Mouse (Mus musculus): ENCODE results near the gene Vsx1. TPM values are rescaled to one million over a fixed set of nuclear protein-coding genes. Genes with fewer than 3 reads are reported as not detected.
A peak's percentile ranks its signal among the peaks of the same experiment; 100 is the strongest.

Gene Vsx1
- polyA plus RNA-seq, 1 experiment from 2014 or later: not detected

GRCm38 (mm10) chr2:150668956-150669355 is 20.2 kb downstream of the Vsx1 start:
- WGBS: 47% methylated on average over 5 of the region's 5 CpGs

DNA sequence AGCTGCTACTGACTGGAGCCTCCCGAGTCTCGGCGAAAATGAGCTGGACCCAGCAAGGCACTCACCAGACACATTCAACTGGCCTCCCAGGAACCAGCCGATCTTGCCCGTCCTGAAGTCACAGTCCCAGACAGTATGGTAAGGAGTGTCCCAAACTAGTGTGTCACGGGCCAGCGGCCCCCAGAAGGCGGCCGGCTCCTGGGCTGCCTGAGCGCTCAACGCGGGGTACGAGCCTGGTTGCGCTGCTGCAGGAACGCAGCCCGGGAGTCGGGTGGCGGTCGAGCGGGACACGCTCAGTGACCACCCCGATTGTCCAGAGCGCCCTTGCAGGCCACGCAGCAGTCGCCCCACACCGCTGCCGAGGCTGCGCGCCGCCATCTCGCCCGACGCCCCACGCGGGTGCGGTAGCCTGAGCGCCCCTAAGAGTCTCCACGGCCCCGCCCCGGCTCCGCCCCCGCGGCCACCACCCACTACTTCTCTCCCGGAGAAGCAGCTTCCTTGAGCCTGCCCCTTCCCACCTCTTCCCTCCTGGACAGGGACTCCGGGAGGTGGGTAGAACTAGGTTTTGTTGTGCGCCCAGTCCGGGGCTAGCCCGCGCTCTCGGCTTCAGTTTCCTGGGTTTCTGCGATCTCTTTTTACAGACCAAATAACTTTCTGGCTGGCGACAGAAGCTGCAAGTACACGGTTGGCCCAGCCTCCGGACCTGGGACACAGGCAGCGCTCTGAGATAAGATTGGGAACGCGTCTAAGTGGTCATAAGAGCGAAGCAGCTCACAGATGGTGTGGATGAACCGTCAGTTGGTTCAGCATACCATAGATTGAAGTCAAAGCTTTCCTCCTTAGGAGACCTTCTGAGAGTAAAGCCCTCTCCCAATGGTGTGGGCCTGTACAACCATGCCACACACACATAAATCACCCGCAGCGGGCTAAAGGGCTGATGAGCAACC is 21.1 kb downstream of the Vsx1 start, which contains the start of gene Acss1:
Gene Acss1 (minus strand): TSS at position 681 of the 947 bp plus-strand sequence.
- Histone ChIP-seq H3K4me1 (ENCODE audit: insufficient read depth, low read depth, low read length) (peaks cover 9% of the 10 kb centered on the region; the same call in 1 of the 2 replicates), H3K9ac (replicated peaks; ENCODE audit: low read depth) (peak within 1 kb of the TSS; percentile 35), H3K27ac (ENCODE audit: low read length) (peak within 1 kb of the TSS; percentile 81), H3K4me2 (replicated peaks; ENCODE audit: low read depth, low read length) (peak within 1 kb of the TSS; percentile 95), H3K9me3 (ENCODE audit: low read length) (no peaks in the 10 kb centered on the region), H3K27me3 (replicated peaks; ENCODE audit: insufficient read depth, low read length) (no peaks in the 10 kb centered on the region), H3K36me3 (ENCODE audit: insufficient read depth, low read length) (no peaks in the 10 kb centered on the region), H3K4me3 (ENCODE audit: low read depth, low read length) (peak within 1 kb of the TSS; percentile 63)
- DNase-seq (ENCODE audit: low spot score): peak; percentile 72
- no peak for TF ChIP-seq CTCF (IDR thresholded peaks at IDR 0.05)
- TF ChIP-seq EP300 (IDR thresholded peaks at IDR 0.05): no peak
- peak; percentile 69 for ATAC-seq
- 2% methylated on average over 58 of the region's 61 CpGs for WGBS

More at GRCm38 (mm10) chr2:150668956-150669355, 20.2 kb downstream of the Vsx1 start:
- Histone ChIP-seq H3K4me3 (ENCODE audit: low read depth, low read length) (no peak overlapping the region), H3K4me1 (ENCODE audit: insufficient read depth, low read depth, low read length) (peaks cover 4% of the 10 kb centered on the region; the same call in 1 of the 2 replicates), H3K9me3 (ENCODE audit: low read length) (no peaks in the 10 kb centered on the region), H3K27me3 (replicated peaks; ENCODE audit: insufficient read depth, low read length) (no peaks in the 10 kb centered on the region), H3K27ac (ENCODE audit: low read length) (peak overlapping the region; percentile 81), H3K9ac (replicated peaks; ENCODE audit: low read depth) (no peak overlapping the region), H3K4me2 (replicated peaks; ENCODE audit: low read depth, low read length) (no peak overlapping the region), H3K36me3 (ENCODE audit: insufficient read depth, low read length) (no peaks in the 10 kb centered on the region)
- peak; percentile 76 for DNase-seq (ENCODE audit: low spot score)
- ATAC-seq: peak; percentile 41
- TF ChIP-seq CTCF (IDR thresholded peaks at IDR 0.05): no peak
- no peak for TF ChIP-seq EP300 (IDR thresholded peaks at IDR 0.05)

DNA sequence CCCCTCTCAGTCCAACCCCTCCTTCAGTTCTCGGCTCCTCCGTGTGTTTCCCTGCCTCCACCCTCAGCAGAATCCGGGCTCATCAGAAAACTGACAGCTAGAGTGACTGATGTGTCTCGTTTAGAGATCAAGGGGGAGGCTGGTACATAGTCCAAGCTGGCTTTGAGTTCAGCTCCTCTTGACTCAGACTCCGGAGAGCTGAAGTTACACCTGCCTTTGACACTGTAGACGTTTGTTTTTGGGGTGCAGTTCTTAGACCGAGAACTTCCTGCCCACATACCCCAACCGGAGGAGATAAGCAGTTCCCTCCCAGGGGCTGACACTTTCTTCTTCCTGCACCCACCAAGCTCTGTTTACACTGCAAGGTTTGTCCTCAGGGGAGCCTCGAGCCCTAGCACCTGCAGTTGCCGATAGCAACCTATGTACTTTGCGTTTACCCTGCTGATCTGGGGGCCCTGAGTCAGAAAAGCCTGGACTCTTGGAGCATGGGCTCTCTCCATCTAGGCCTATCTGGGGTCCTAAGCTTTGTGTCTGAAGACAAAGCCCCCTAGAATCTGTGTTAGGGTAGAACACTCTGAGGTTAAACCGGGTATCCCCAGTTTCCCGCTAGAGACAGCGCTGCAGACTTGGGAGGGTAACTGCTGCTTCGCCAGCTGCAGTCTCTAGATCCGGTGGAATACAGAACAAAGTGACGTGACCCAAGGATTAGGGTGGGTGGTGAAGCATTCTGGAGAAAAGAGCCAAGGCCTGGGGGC is 21.9 kb downstream of the Vsx1 start:
- Histone ChIP-seq H3K4me3 (ENCODE audit: low read depth, low read length) (peak overlapping the region; percentile 63), H3K27me3 (replicated peaks; ENCODE audit: insufficient read depth, low read length) (no peaks in the 10 kb centered on the region), H3K36me3 (ENCODE audit: insufficient read depth, low read length) (no peaks in the 10 kb centered on the region), H3K4me1 (ENCODE audit: insufficient read depth, low read depth, low read length) (peaks cover 9% of the 10 kb centered on the region; the same call in 1 of the 2 replicates), H3K9me3 (ENCODE audit: low read length) (no peaks in the 10 kb centered on the region), H3K9ac (replicated peaks; ENCODE audit: low read depth) (peak overlapping the region; percentile 35), H3K4me2 (replicated peaks; ENCODE audit: low read depth, low read length) (peak overlapping the region; percentile 95), H3K27ac (ENCODE audit: low read length) (peak overlapping the region; percentile 81; the same call in 1 of the 2 replicates)
- TF ChIP-seq CTCF (IDR thresholded peaks at IDR 0.05) (no peak), EP300 (IDR thresholded peaks at IDR 0.05) (no peak)
- 2% methylated on average over 17 of the region's 17 CpGs for WGBS
- ATAC-seq (peak; percentile 7), DNase-seq (ENCODE audit: low spot score) (peak; percentile 34)

- Histone ChIP-seq H3K27ac (ENCODE audit: low read length) (0 out of 2 replicates have a peak overlapping the region, but pooled peaks have one; percentile 81), H3K4me2 (replicated peaks; ENCODE audit: low read depth, low read length) (peak overlapping the region; percentile 95), H3K27me3 (replicated peaks; ENCODE audit: insufficient read depth, low read length) (no peaks in the 10 kb centered on the region), H3K36me3 (ENCODE audit: insufficient read depth, low read length) (no peaks in the 10 kb centered on the region), H3K9ac (replicated peaks; ENCODE audit: low read depth) (no peak overlapping the region), H3K4me1 (ENCODE audit: insufficient read depth, low read depth, low read length) (peaks cover 9% of the 10 kb centered on the region; the same call in 1 of the 2 replicates), H3K9me3 (ENCODE audit: low read length) (no peaks in the 10 kb centered on the region), H3K4me3 (ENCODE audit: low read depth, low read length) (peak overlapping the region; percentile 63)
- TF ChIP-seq EP300 (IDR thresholded peaks at IDR 0.05): no peak
- TF ChIP-seq CTCF (IDR thresholded peaks at IDR 0.05): no peak
- ATAC-seq (no peak), DNase-seq (ENCODE audit: low spot score) (no peak)
- WGBS: 32% methylated on average over 7 of the region's 7 CpGs
Measured at GRCm38 (mm10) chr2:150666723-150667064, 22.5 kb downstream of the Vsx1 start.

DNA sequence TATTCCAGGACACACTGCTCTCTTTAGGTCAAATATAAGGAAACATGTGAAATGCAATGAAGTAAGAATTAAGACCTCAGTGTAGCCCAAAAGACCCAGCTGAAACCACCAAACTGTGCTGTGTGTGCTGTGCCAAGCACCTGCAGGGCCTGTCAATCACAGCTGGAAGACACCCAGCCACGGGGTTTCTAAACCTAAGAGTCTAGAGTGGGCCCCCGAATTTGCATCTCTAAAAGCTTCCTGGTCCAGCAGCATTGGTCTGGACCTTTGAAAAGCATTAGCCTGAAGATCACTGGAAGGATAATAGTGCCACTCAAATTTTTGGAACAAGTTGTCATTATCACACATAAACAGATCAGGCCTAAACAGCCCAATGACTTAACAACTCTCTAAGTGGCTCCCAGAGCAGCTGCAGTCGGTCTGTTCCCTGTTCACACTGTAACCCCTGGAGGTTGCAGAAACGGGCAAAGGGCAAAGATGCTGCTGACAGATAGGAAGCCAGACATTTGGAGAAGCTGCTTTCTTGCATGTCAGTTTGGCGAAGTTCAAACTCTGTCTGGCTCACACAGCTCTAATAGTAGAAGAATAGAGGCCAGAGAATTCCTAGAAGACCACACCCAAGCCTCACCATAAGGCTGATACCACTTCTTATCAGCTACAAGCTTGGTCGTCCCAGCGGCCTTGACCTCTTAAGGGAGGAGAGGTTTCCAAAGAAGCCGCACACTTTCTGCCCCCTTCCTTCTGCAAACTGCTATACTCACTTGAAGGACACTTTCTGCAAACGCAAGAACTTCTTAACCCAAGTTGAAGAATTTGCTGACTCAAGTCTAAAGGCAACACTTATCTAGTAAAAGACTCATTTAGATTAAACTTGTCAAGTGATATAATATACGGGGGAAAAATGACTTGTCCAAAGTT is 23.4 kb downstream of the Vsx1 start:
- H3K9ac ChIP-seq (replicated peaks; ENCODE audit: low read depth): no peak overlapping the region
- TF ChIP-seq CTCF (IDR thresholded peaks at IDR 0.05) (no peak), EP300 (IDR thresholded peaks at IDR 0.05) (no peak)
- H3K4me3 ChIP-seq (ENCODE audit: low read depth, low read length): no peak overlapping the region
- WGBS: 26% methylated on average over 10 of the region's 10 CpGs
- ATAC-seq (no peak), DNase-seq (ENCODE audit: low spot score) (peak; percentile 53)
- H3K4me1 ChIP-seq (ENCODE audit: insufficient read depth, low read depth, low read length): peaks cover 9% of the 10 kb centered on the region; the same call in 1 of the 2 replicates
- no peaks in the 10 kb centered on the region for H3K27me3 ChIP-seq (replicated peaks; ENCODE audit: insufficient read depth, low read length)
- no peak overlapping the region for H3K27ac ChIP-seq (ENCODE audit: low read length)
- H3K9me3 ChIP-seq (ENCODE audit: low read length): no peaks in the 10 kb centered on the region
- peak overlapping the region; percentile 17; the same call in 1 of the 2 replicates for H3K4me2 ChIP-seq (replicated peaks; ENCODE audit: low read depth, low read length)
- no peaks in the 10 kb centered on the region for H3K36me3 ChIP-seq (ENCODE audit: insufficient read depth, low read length)

All from lung, postnatal 0 days (tissue).